Mouse (Mus musculus) CH12.LX (cell line): ENCODE data around the gene Mmp14. TPM values are rescaled to one million over a fixed set of nuclear protein-coding genes. Genes with fewer than 3 reads are reported as not detected.

Experiments
- DNase-seq: peaks from one replicate; pipeline ENCODE4 v3.0.0-alpha.2; 2013; ENCODE audit errors: extremely low read depth
- H3K27ac ChIP-seq: 2 replicates; pipeline ENCODE4 v1.5.1; 2012; ENCODE audit warnings: low read depth, mild to moderate bottlenecking, control low read depth, moderate library complexity; ENCODE audit not compliant: insufficient read depth
- H3K27me3 ChIP-seq: replicated peaks from 2 replicates; pipeline ENCODE3; 2012; ENCODE audit warnings: inconsistent platforms
- H3K36me3 ChIP-seq, 2 experiments: replicated peaks in 1 of 2; 2 replicates each; pipeline versions ENCODE3 to v1.6.1; 2012; ENCODE audit warnings: inconsistent platforms in 1 of 2, low read length in 1 of 2, mild to moderate bottlenecking in 1 of 2, mixed read lengths in 1 of 2, moderate library complexity in 1 of 2; ENCODE audit not compliant: control insufficient read depth in 1 of 2, insufficient read depth in 1 of 2
- H3K4me1 ChIP-seq, 2 experiments: 2 replicates each; pipeline ENCODE4 v1.6.1; 2012; ENCODE audit warnings: inconsistent platforms in 1 of 2, moderate library complexity in 1 of 2; ENCODE audit not compliant: insufficient read depth in 2 of 2, control insufficient read depth in 1 of 2
- H3K4me2 ChIP-seq: 2 replicates; pipeline ENCODE4 v1.6.1; 2012; ENCODE audit warnings: low read depth, mild to moderate bottlenecking, control low read depth; ENCODE audit not compliant: poor library complexity, insufficient read depth, severe bottlenecking
- H3K4me3 ChIP-seq, 3 experiments: fragments of 150-350 bp in 1 of 3; sonication (generic) in 1 of 3; replicated peaks in 1 of 3; 2 replicates each; pipeline versions ENCODE3 to v1.5.1; 2011 to 2012; ENCODE audit warnings: low read depth in 2 of 3, low read length in 2 of 3, mild to moderate bottlenecking in 2 of 3, moderate library complexity in 2 of 3, control low read depth in 1 of 3, improper control_type of control experiment in 1 of 3, inconsistent platforms in 1 of 3, mixed read lengths in 1 of 3; ENCODE audit not compliant: poor library complexity in 1 of 3
- H3K79me2 ChIP-seq: replicated peaks from 2 replicates; pipeline ENCODE4 v1.6.1; 2012; ENCODE audit warnings: mild to moderate bottlenecking, moderate library complexity; ENCODE audit not compliant: control insufficient read depth, poor library complexity, insufficient read depth, severe bottlenecking; ENCODE audit errors: extremely low read depth
- H3K9ac ChIP-seq: 2 replicates; pipeline ENCODE4 v1.6.1; 2012; ENCODE audit warnings: low read depth, mild to moderate bottlenecking, control low read depth, moderate library complexity; ENCODE audit not compliant: insufficient read depth
- H3K9me3 ChIP-seq: replicated peaks from 2 replicates; pipeline ENCODE3; 2012; ENCODE audit warnings: low read length, inconsistent platforms, mixed read lengths
- BHLHE40 ChIP-seq: IDR thresholded peaks from 2 replicates; pipeline ENCODE4 v1.6.1; 2011; ENCODE audit warnings: mild to moderate bottlenecking, low read depth, low read length, improper control_type of control experiment
- CHD1 ChIP-seq: IDR thresholded peaks from 2 replicates; pipeline ENCODE4 v1.6.1; 2012; ENCODE audit warnings: low read depth, low read length, improper control_type of control experiment, inconsistent platforms
- ELF1 ChIP-seq: IDR thresholded peaks from 2 replicates; pipeline ENCODE4 v1.6.1; 2014; ENCODE audit warnings: low read depth, mild to moderate bottlenecking, inconsistent platforms, low read length, improper control_type of control experiment
- ETS1 ChIP-seq: conservative IDR thresholded peaks from 2 replicates; pipeline ENCODE4 v1.6.1; 2012; ENCODE audit warnings: low read depth, mild to moderate bottlenecking, inconsistent platforms, low read length, improper control_type of control experiment, moderate library complexity
- GABPA ChIP-seq: IDR thresholded peaks from 2 replicates; pipeline ENCODE4 v1.6.1; 2012; ENCODE audit warnings: low read depth, low read length, improper control_type of control experiment, inconsistent platforms; ENCODE audit not compliant: insufficient replicate concordance
- HCFC1 ChIP-seq: IDR thresholded peaks from 2 replicates; pipeline ENCODE4 v1.6.1; 2012; ENCODE audit warnings: low read depth, mild to moderate bottlenecking, inconsistent platforms, low read length, improper control_type of control experiment
- IRF4 ChIP-seq: IDR thresholded peaks from 2 replicates; pipeline ENCODE4 v1.6.1; 2014; ENCODE audit warnings: low read depth, mild to moderate bottlenecking, inconsistent platforms, low read length, improper control_type of control experiment
- JUN ChIP-seq: IDR thresholded peaks from 2 replicates; pipeline ENCODE4 v1.6.1; 2011; ENCODE audit warnings: low read depth, mild to moderate bottlenecking, low read length, improper control_type of control experiment, moderate library complexity; ENCODE audit not compliant: insufficient read depth
- JUND ChIP-seq: conservative IDR thresholded peaks from 2 replicates; pipeline ENCODE4 v1.6.1; 2011; ENCODE audit warnings: low read depth, low read length, improper control_type of control experiment
- KAT2A ChIP-seq: IDR thresholded peaks from 2 replicates; pipeline ENCODE4 v1.6.1; 2012; ENCODE audit warnings: low read length, improper control_type of control experiment, inconsistent platforms; ENCODE audit not compliant: insufficient replicate concordance
- MEF2A ChIP-seq: IDR thresholded peaks from 2 replicates; pipeline ENCODE4 v1.6.1; 2014; ENCODE audit warnings: low read depth, mild to moderate bottlenecking, inconsistent platforms, low read length, improper control_type of control experiment, borderline replicate concordance
- MYC ChIP-seq: IDR thresholded peaks from 2 replicates; pipeline ENCODE4 v1.6.1; 2011; ENCODE audit warnings: low read depth, mild to moderate bottlenecking, improper control_type of control experiment, low read length
- NELFE ChIP-seq: IDR thresholded peaks from 2 replicates; pipeline ENCODE4 v1.6.1; 2011; ENCODE audit warnings: low read depth, low read length, improper control_type of control experiment
- NRF1 ChIP-seq: IDR thresholded peaks from 2 replicates; pipeline ENCODE4 v1.6.1; 2014; ENCODE audit warnings: low read depth, mild to moderate bottlenecking, inconsistent platforms, low read length, improper control_type of control experiment, moderate library complexity
- POLR2A ChIP-seq: IDR thresholded peaks from 2 replicates; pipeline ENCODE4 v1.6.1; 2011; ENCODE audit warnings: low read depth, mild to moderate bottlenecking, improper control_type of control experiment, low read length
- RAD21 ChIP-seq: IDR thresholded peaks from 2 replicates; pipeline ENCODE4 v1.6.1; 2011; ENCODE audit warnings: low read depth, mild to moderate bottlenecking, low read length, improper control_type of control experiment, moderate library complexity
- RCOR1 ChIP-seq: conservative IDR thresholded peaks from 2 replicates; pipeline ENCODE4 v1.6.1; 2012; ENCODE audit warnings: low read depth, mild to moderate bottlenecking, inconsistent platforms, low read length, improper control_type of control experiment
- SIN3A ChIP-seq: IDR thresholded peaks from 2 replicates; pipeline ENCODE4 v1.6.1; 2012; ENCODE audit warnings: low read length, improper control_type of control experiment, inconsistent platforms
- TBP ChIP-seq: conservative IDR thresholded peaks from 2 replicates; pipeline ENCODE4 v1.6.1; 2011; ENCODE audit warnings: low read depth, low read length, improper control_type of control experiment
- TCF12 ChIP-seq: IDR thresholded peaks from 2 replicates; pipeline ENCODE4 v1.6.1; 2014; ENCODE audit warnings: low read depth, mild to moderate bottlenecking, inconsistent platforms, low read length, improper control_type of control experiment
- UBTF ChIP-seq: IDR thresholded peaks from 2 replicates; pipeline ENCODE4 v1.6.1; 2012; ENCODE audit warnings: low read depth, mild to moderate bottlenecking, inconsistent platforms, low read length, improper control_type of control experiment, moderate library complexity
- USF1 ChIP-seq: IDR thresholded peaks from 2 replicates; pipeline ENCODE4 v1.6.1; 2014; ENCODE audit warnings: low read depth, mild to moderate bottlenecking, inconsistent platforms, low read length, improper control_type of control experiment
- USF2 ChIP-seq: conservative IDR thresholded peaks from 2 replicates; pipeline ENCODE4 v1.6.1; 2011; ENCODE audit warnings: low read depth, low read length, improper control_type of control experiment
- ZC3H11A ChIP-seq: IDR thresholded peaks from 2 replicates; pipeline ENCODE4 v1.6.1; 2012; ENCODE audit warnings: low read depth, mild to moderate bottlenecking, inconsistent platforms, low read length, improper control_type of control experiment
- ZKSCAN1 ChIP-seq: IDR thresholded peaks from 2 replicates; pipeline ENCODE4 v1.6.1; 2012; ENCODE audit warnings: low read depth, inconsistent platforms, low read length, improper control_type of control experiment, borderline replicate concordance
- ZMIZ1 ChIP-seq: IDR thresholded peaks from 2 replicates; pipeline ENCODE4 v1.6.1; 2012; ENCODE audit warnings: low read depth, mild to moderate bottlenecking, inconsistent platforms, low read length, improper control_type of control experiment
- ZNF384 ChIP-seq: IDR thresholded peaks from 2 replicates; pipeline ENCODE4 v1.6.1; 2012; ENCODE audit warnings: low read depth, low read length, improper control_type of control experiment, inconsistent platforms
- dilution Hi-C: fragments of 300-500 bp; cut with MboI; formaldehyde crosslinking; loops from 2 replicates; pipeline ENCODE4 v1.14.3; 2020; ENCODE audit warnings: low sequenced_read_pairs; ENCODE audit not compliant: extremely low pct_unique_long_range_greater_than_20kb, extremely low pct_ligation_motif_present
- in situ Hi-C: fragments of 300-500 bp; cut with MboI; formaldehyde crosslinking; loops from 3 replicates; pipeline ENCODE4 v1.14.3; 2019; ENCODE audit warnings: low sequenced_read_pairs, low pct_ligation_motif_present, low pct_unique_long_range_greater_than_20kb, mixed read lengths
- polyA plus RNA-seq: library from polyadenylated mRNA; unstranded; fragments of >175 nt; gene quantifications from 2 replicates; pipeline ENCODE4 v1.2.1, GENCODE M21; 2012; ENCODE audit warnings: low read depth; ENCODE audit not compliant: insufficient read length
- total RNA-seq, 2 experiments: library from RNA; depleted of rRNA; stranded (reverse); fragments of 300-350 nt in 1 of 2; fragments of >200 nt in 1 of 2; gene quantifications; 2 replicates each; pipeline ENCODE4 v1.2.3; 2012 to 2014

Mmp14 gene
- total and polyA plus RNA-seq, 3 experiments: 0.08 TPM; not detected in 1

GRCm38 (mm10) chr14:54382641-54383040, 48.8 kb upstream of the Mmp14 start:
- no peak for DNase-seq
- dilution Hi-C loops: no loop called here
- Histone ChIP-seq H3K36me3 (peaks cover 23 to 54% of the 10 kb centered on the region in 2 experiments), H3K9me3 (no peaks in the 10 kb centered on the region), H3K9ac (no peak overlapping the region), H3K79me2 (peaks cover 33% of the 10 kb centered on the region), H3K4me1 (peaks cover 24 to 79% of the 10 kb centered on the region in 2 experiments), H3K4me3 (no peak overlapping the region), H3K27ac (no peak overlapping the region), H3K4me2 (no peak overlapping the region), H3K27me3 (no peaks in the 10 kb centered on the region)
- TF ChIP-seq USF1 (no peak), CHD1 (no peak), ZMIZ1 (no peak), SIN3A (no peak), NRF1 (no peak), RCOR1 (no peak), USF2 (no peak), ETS1 (no peak), JUND (no peak), HCFC1 (no peak), POLR2A (no peak), TBP (no peak), UBTF (no peak), ZNF384 (no peak), ELF1 (no peak), KAT2A (no peak), RAD21 (no peak)
- in situ Hi-C loops: no loop called here

DNA sequence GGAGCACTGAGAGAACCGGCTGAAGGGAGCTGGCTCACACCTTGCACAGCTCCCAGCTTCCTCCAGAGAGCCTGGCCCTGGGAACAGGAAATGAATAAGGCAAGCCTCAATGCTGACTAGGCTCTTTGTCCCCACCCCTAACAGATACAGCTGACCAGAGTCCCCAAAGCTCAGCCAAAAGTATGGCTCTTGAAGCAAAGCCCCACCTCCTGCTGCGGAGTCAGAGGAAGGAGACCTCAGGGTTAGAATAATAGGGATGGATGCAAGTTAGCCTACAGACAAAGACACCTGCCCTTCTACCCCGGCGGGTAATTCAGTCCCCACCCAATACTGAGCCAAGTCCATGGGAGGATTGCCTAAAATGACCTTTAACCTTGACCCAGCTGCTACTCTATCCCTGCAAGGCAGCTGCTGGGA, 48.0 kb upstream of the Mmp14 start:
- H3K4me3 ChIP-seq: no peak overlapping the region
- in situ Hi-C loops (no loop called here), dilution Hi-C loops (no loop called here)
- no peaks in the 10 kb centered on the region for H3K27me3 ChIP-seq
- peaks cover 23 to 56% of the 10 kb centered on the region in 2 experiments for H3K36me3 ChIP-seq
- no peak overlapping the region for H3K9ac ChIP-seq
- TF ChIP-seq MEF2A: no peak
- TF ChIP-seq JUND: no peak
- TF ChIP-seq CHD1: no peak
- TF ChIP-seq TCF12: no peak
- TF ChIP-seq SIN3A: no peak
- TF ChIP-seq GABPA: no peak
- no peak for TF ChIP-seq HCFC1
- no peak for TF ChIP-seq MYC
- no peak for TF ChIP-seq KAT2A
- TF ChIP-seq IRF4: no peak
- TF ChIP-seq ZNF384: no peak
- TF ChIP-seq TBP: no peak
- no peak for TF ChIP-seq NELFE
- no peak for TF ChIP-seq NRF1
- no peak for TF ChIP-seq USF2
- TF ChIP-seq BHLHE40: no peak
- no peak for TF ChIP-seq JUN
- TF ChIP-seq ZKSCAN1: no peak
- no peak for TF ChIP-seq ZC3H11A
- no peak overlapping the region for H3K4me2 ChIP-seq
- no peaks in the 10 kb centered on the region for H3K9me3 ChIP-seq
- no peak overlapping the region for H3K27ac ChIP-seq
- DNase-seq: no peak
- H3K4me1 ChIP-seq: peaks cover 23 to 79% of the 10 kb centered on the region in 2 experiments
- H3K79me2 ChIP-seq: peaks cover 33% of the 10 kb centered on the region
